Mouse (Mus musculus): ENCODE results near the gene Ern2. TPM values are rescaled to one million over a fixed set of nuclear protein-coding genes. Genes with fewer than 3 reads are reported as not detected.

The Ern2 gene
- total and polyA plus RNA-seq, 3 experiments, result not detected

DNA sequence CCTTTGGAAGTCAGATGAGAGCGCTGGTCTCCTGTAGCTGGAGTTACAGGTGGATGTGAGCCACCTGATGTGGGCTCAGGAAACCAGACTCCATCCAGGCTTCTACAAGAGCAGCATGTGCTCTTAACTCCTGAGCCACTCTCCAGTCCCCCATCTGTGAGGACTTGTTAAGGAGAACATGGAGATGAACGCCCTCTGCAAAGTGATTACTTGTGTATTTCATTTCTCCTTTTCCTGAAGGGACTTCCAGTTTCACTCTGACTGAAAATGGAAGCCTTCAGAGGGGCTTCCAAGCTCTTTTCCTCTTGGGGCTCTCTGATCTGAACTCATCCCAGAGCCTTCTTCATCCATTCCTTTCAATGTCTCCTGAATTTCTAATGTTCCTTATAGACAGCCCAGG, 20.1 kb upstream of the Ern2 start:
- no peak for DNase-seq (ENCODE audit: extremely low read depth)
- Histone ChIP-seq H3K4me1 (ENCODE audit: control insufficient read depth in 1 of 2, insufficient read depth in 2 of 2) (no peaks in the 10 kb centered on the region), H3K79me2 (replicated peaks; ENCODE audit: control insufficient read depth, extremely low read depth, insufficient read depth, poor library complexity, severe bottlenecking) (no peaks in the 10 kb centered on the region), H3K36me3 (replicated peaks in 1 of 2; ENCODE audit: control insufficient read depth in 1 of 2, insufficient read depth in 1 of 2, low read length in 1 of 2) (no peaks in the 10 kb centered on the region), H3K27me3 (replicated peaks) (peaks cover 26% of the 10 kb centered on the region), H3K4me3 (replicated peaks in 1 of 3; ENCODE audit: low read depth in 2 of 3, low read length in 2 of 3, poor library complexity in 1 of 3) (no peak overlapping the region), H3K9me3 (replicated peaks; ENCODE audit: low read length) (no peaks in the 10 kb centered on the region), H3K27ac (ENCODE audit: insufficient read depth, low read depth) (no peak overlapping the region), H3K9ac (ENCODE audit: insufficient read depth, low read depth) (no peak overlapping the region), H3K4me2 (ENCODE audit: insufficient read depth, low read depth, poor library complexity, severe bottlenecking) (no peak overlapping the region)
- TF ChIP-seq CHD2 (IDR thresholded peaks at IDR 0.05; ENCODE audit: low read length), result no peak
- no peak for TF ChIP-seq GABPA (IDR thresholded peaks at IDR 0.05; ENCODE audit: insufficient replicate concordance, low read depth, low read length)
- no peak for TF ChIP-seq MAFK (IDR thresholded peaks at IDR 0.05; ENCODE audit: insufficient replicate concordance, low read length)
- TF ChIP-seq EP300 (IDR thresholded peaks at IDR 0.05; ENCODE audit: low read length), result no peak
- TF ChIP-seq JUN (IDR thresholded peaks at IDR 0.05; ENCODE audit: insufficient read depth, low read depth, low read length), result no peak
- in situ Hi-C loops (cut with MboI; ENCODE audit: low pct_ligation_motif_present, low pct_unique_long_range_greater_than_20kb, low sequenced_read_pairs) (no loop called here), dilution Hi-C loops (cut with MboI; ENCODE audit: extremely low pct_ligation_motif_present, extremely low pct_unique_long_range_greater_than_20kb, low sequenced_read_pairs) (no loop called here)

- Histone ChIP-seq H3K36me3 (replicated peaks in 1 of 2; ENCODE audit: control insufficient read depth in 1 of 2, insufficient read depth in 1 of 2, low read length in 1 of 2) (no peaks in the 10 kb centered on the region), H3K4me2 (ENCODE audit: insufficient read depth, low read depth, poor library complexity, severe bottlenecking) (no peak overlapping the region), H3K4me1 (ENCODE audit: control insufficient read depth in 1 of 2, insufficient read depth in 2 of 2) (no peaks in the 10 kb centered on the region), H3K9ac (ENCODE audit: insufficient read depth, low read depth) (no peak overlapping the region), H3K27me3 (replicated peaks) (peaks cover 24% of the 10 kb centered on the region), H3K27ac (ENCODE audit: insufficient read depth, low read depth) (no peak overlapping the region), H3K4me3 (replicated peaks in 1 of 3; ENCODE audit: low read depth in 2 of 3, low read length in 2 of 3, poor library complexity in 1 of 3) (no peak overlapping the region), H3K79me2 (replicated peaks; ENCODE audit: control insufficient read depth, extremely low read depth, insufficient read depth, poor library complexity, severe bottlenecking) (no peaks in the 10 kb centered on the region), H3K9me3 (replicated peaks; ENCODE audit: low read length) (peaks cover 2% of the 10 kb centered on the region)
- DNase-seq (ENCODE audit: extremely low read depth), result no peak
- in situ Hi-C loops (cut with MboI; ENCODE audit: low pct_ligation_motif_present, low pct_unique_long_range_greater_than_20kb, low sequenced_read_pairs) (loop anchor here (5.0 kb wide), 1 partner anchor 33 kb away; no protein-coding TSS in a partner anchor), dilution Hi-C loops (cut with MboI; ENCODE audit: extremely low pct_ligation_motif_present, extremely low pct_unique_long_range_greater_than_20kb, low sequenced_read_pairs) (no loop called here)
- no peak for TF ChIP-seq MEF2A (IDR thresholded peaks at IDR 0.05; ENCODE audit: borderline replicate concordance, low read depth, low read length)
- no peak for TF ChIP-seq CHD1 (IDR thresholded peaks at IDR 0.05; ENCODE audit: low read depth, low read length)
- no peak for TF ChIP-seq ZMIZ1 (IDR thresholded peaks at IDR 0.05; ENCODE audit: low read depth, low read length)
- no peak for TF ChIP-seq NELFE (IDR thresholded peaks at IDR 0.05; ENCODE audit: low read depth, low read length)
- TF ChIP-seq TCF12 (IDR thresholded peaks at IDR 0.05; ENCODE audit: low read depth, low read length), result no peak
- no peak for TF ChIP-seq MAZ (IDR thresholded peaks at IDR 0.05; ENCODE audit: low read depth, low read length)
- TF ChIP-seq PAX5 (IDR thresholded peaks at IDR 0.05; ENCODE audit: low read length), result no peak
- no peak for TF ChIP-seq ZC3H11A (IDR thresholded peaks at IDR 0.05; ENCODE audit: low read depth, low read length)
- TF ChIP-seq ELF1 (IDR thresholded peaks at IDR 0.05; ENCODE audit: low read depth, low read length), result no peak
Measured at GRCm38 (mm10) chr7:122203936-122204335, 17.9 kb upstream of the Ern2 start.

- Histone ChIP-seq H3K79me2 (replicated peaks; ENCODE audit: control insufficient read depth, extremely low read depth, insufficient read depth, poor library complexity, severe bottlenecking) (no peaks in the 10 kb centered on the region), H3K4me2 (ENCODE audit: insufficient read depth, low read depth, poor library complexity, severe bottlenecking) (no peak overlapping the region), H3K4me3 (replicated peaks in 1 of 3; ENCODE audit: low read depth in 2 of 3, low read length in 2 of 3, poor library complexity in 1 of 3) (no peak overlapping the region), H3K27me3 (replicated peaks) (peaks cover 6% of the 10 kb centered on the region), H3K4me1 (ENCODE audit: control insufficient read depth in 1 of 2, insufficient read depth in 2 of 2) (no peaks in the 10 kb centered on the region), H3K36me3 (replicated peaks in 1 of 2; ENCODE audit: control insufficient read depth in 1 of 2, insufficient read depth in 1 of 2, low read length in 1 of 2) (no peaks in the 10 kb centered on the region), H3K27ac (ENCODE audit: insufficient read depth, low read depth) (no peak overlapping the region), H3K9ac (ENCODE audit: insufficient read depth, low read depth) (no peak overlapping the region), H3K9me3 (replicated peaks; ENCODE audit: low read length) (peaks cover 11% of the 10 kb centered on the region)
- peak; percentile 41 for DNase-seq (ENCODE audit: extremely low read depth)
- in situ Hi-C loops (cut with MboI; ENCODE audit: low pct_ligation_motif_present, low pct_unique_long_range_greater_than_20kb, low sequenced_read_pairs), result loop anchor here (10.0 to 25.0 kb wide), 2 partner anchors 466 to 713 kb away; no protein-coding TSS in a partner anchor
- dilution Hi-C loops (cut with MboI; ENCODE audit: extremely low pct_ligation_motif_present, extremely low pct_unique_long_range_greater_than_20kb, low sequenced_read_pairs), result no loop called here
- TF ChIP-seq CTCF (conservative IDR thresholded peaks at IDR 0.05 in 1 of 2, IDR thresholded peaks at IDR 0.05 in 1 of 2; ENCODE audit: low read depth in 2 of 2, low read length in 2 of 2) (peak; percentile 67 to 82), UBTF (IDR thresholded peaks at IDR 0.05; ENCODE audit: low read depth, low read length) (no peak), TBP (conservative IDR thresholded peaks at IDR 0.05; ENCODE audit: low read depth, low read length) (no peak), MXI1 (IDR thresholded peaks at IDR 0.05; ENCODE audit: low read depth, low read length) (no peak), USF1 (IDR thresholded peaks at IDR 0.05; ENCODE audit: low read depth, low read length) (no peak), GABPA (IDR thresholded peaks at IDR 0.05; ENCODE audit: insufficient replicate concordance, low read depth, low read length) (no peak), MYC (IDR thresholded peaks at IDR 0.05; ENCODE audit: low read depth, low read length) (no peak), MAX (IDR thresholded peaks at IDR 0.05; ENCODE audit: low read length) (no peak), ZMIZ1 (IDR thresholded peaks at IDR 0.05; ENCODE audit: low read depth, low read length) (no peak), ZC3H11A (IDR thresholded peaks at IDR 0.05; ENCODE audit: low read depth, low read length) (0 out of 2 replicates have a peak, but pooled peaks have one; percentile 8), ZNF384 (IDR thresholded peaks at IDR 0.05; ENCODE audit: low read depth, low read length) (no peak), PAX5 (IDR thresholded peaks at IDR 0.05; ENCODE audit: low read length) (no peak), NRF1 (IDR thresholded peaks at IDR 0.05; ENCODE audit: low read depth, low read length) (no peak), BHLHE40 (IDR thresholded peaks at IDR 0.05; ENCODE audit: low read depth, low read length) (no peak), TCF12 (IDR thresholded peaks at IDR 0.05; ENCODE audit: low read depth, low read length) (no peak), MAFK (IDR thresholded peaks at IDR 0.05; ENCODE audit: insufficient replicate concordance, low read length) (no peak), POLR2AphosphoS2 (IDR thresholded peaks at IDR 0.05; ENCODE audit: low read depth, low read length) (no peak), HCFC1 (IDR thresholded peaks at IDR 0.05; ENCODE audit: low read depth, low read length) (no peak), CHD1 (IDR thresholded peaks at IDR 0.05; ENCODE audit: low read depth, low read length) (no peak)
Measured at GRCm38 (mm10) chr7:122199296-122199695, 13.3 kb upstream of the Ern2 start.

All from CH12.LX (cell line).